Mouse (Mus musculus) CH12.LX (cell line): Measurements from ENCODE around the gene Camkmt. TPM values are rescaled to one million over a fixed set of nuclear protein-coding genes. Genes with fewer than 3 reads are reported as not detected.

Experiments
- DNase-seq: peaks from one replicate; pipeline ENCODE4 v3.0.0-alpha.2; 2013; ENCODE audit errors: extremely low read depth
- H3K27ac ChIP-seq: 2 replicates; pipeline ENCODE4 v1.5.1; 2012; ENCODE audit warnings: low read depth, mild to moderate bottlenecking, control low read depth, moderate library complexity; ENCODE audit not compliant: insufficient read depth
- H3K27me3 ChIP-seq: replicated peaks from 2 replicates; pipeline ENCODE3; 2012; ENCODE audit warnings: inconsistent platforms
- H3K36me3 ChIP-seq, 2 experiments: replicated peaks in 1 of 2; 2 replicates each; pipeline versions ENCODE3 to v1.6.1; 2012; ENCODE audit warnings: inconsistent platforms in 1 of 2, low read length in 1 of 2, mild to moderate bottlenecking in 1 of 2, mixed read lengths in 1 of 2, moderate library complexity in 1 of 2; ENCODE audit not compliant: control insufficient read depth in 1 of 2, insufficient read depth in 1 of 2
- H3K4me1 ChIP-seq, 2 experiments: 2 replicates each; pipeline ENCODE4 v1.6.1; 2012; ENCODE audit warnings: inconsistent platforms in 1 of 2, moderate library complexity in 1 of 2; ENCODE audit not compliant: insufficient read depth in 2 of 2, control insufficient read depth in 1 of 2
- H3K4me2 ChIP-seq: 2 replicates; pipeline ENCODE4 v1.6.1; 2012; ENCODE audit warnings: low read depth, mild to moderate bottlenecking, control low read depth; ENCODE audit not compliant: poor library complexity, insufficient read depth, severe bottlenecking
- H3K4me3 ChIP-seq, 3 experiments: fragments of 150-350 bp in 1 of 3; sonication (generic) in 1 of 3; replicated peaks in 1 of 3; 2 replicates each; pipeline versions ENCODE3 to v1.5.1; 2011 to 2012; ENCODE audit warnings: low read depth in 2 of 3, low read length in 2 of 3, mild to moderate bottlenecking in 2 of 3, moderate library complexity in 2 of 3, control low read depth in 1 of 3, improper control_type of control experiment in 1 of 3, inconsistent platforms in 1 of 3, mixed read lengths in 1 of 3; ENCODE audit not compliant: poor library complexity in 1 of 3
- H3K79me2 ChIP-seq: replicated peaks from 2 replicates; pipeline ENCODE4 v1.6.1; 2012; ENCODE audit warnings: mild to moderate bottlenecking, moderate library complexity; ENCODE audit not compliant: control insufficient read depth, poor library complexity, insufficient read depth, severe bottlenecking; ENCODE audit errors: extremely low read depth
- H3K9ac ChIP-seq: 2 replicates; pipeline ENCODE4 v1.6.1; 2012; ENCODE audit warnings: low read depth, mild to moderate bottlenecking, control low read depth, moderate library complexity; ENCODE audit not compliant: insufficient read depth
- H3K9me3 ChIP-seq: replicated peaks from 2 replicates; pipeline ENCODE3; 2012; ENCODE audit warnings: low read length, inconsistent platforms, mixed read lengths
- BHLHE40 ChIP-seq: IDR thresholded peaks from 2 replicates; pipeline ENCODE4 v1.6.1; 2011; ENCODE audit warnings: mild to moderate bottlenecking, low read depth, low read length, improper control_type of control experiment
- CHD1 ChIP-seq: IDR thresholded peaks from 2 replicates; pipeline ENCODE4 v1.6.1; 2012; ENCODE audit warnings: low read depth, low read length, improper control_type of control experiment, inconsistent platforms
- CHD2 ChIP-seq: IDR thresholded peaks from 2 replicates; pipeline ENCODE4 v1.6.1; 2011; ENCODE audit warnings: low read length, improper control_type of control experiment
- CTCF ChIP-seq, 2 experiments: IDR thresholded peaks in 1 of 2; conservative IDR thresholded peaks in 1 of 2; 2 replicates each; pipeline ENCODE4 v1.5.1; 2011 to 2012; ENCODE audit warnings: low read depth in 2 of 2, low read length in 2 of 2, improper control_type of control experiment in 1 of 2, inconsistent platforms in 1 of 2, mild to moderate bottlenecking in 1 of 2, moderate library complexity in 1 of 2
- ELF1 ChIP-seq: IDR thresholded peaks from 2 replicates; pipeline ENCODE4 v1.6.1; 2014; ENCODE audit warnings: low read depth, mild to moderate bottlenecking, inconsistent platforms, low read length, improper control_type of control experiment
- EP300 ChIP-seq: IDR thresholded peaks from 2 replicates; pipeline ENCODE4 v1.6.1; 2011; ENCODE audit warnings: low read length, improper control_type of control experiment
- ETS1 ChIP-seq: conservative IDR thresholded peaks from 2 replicates; pipeline ENCODE4 v1.6.1; 2012; ENCODE audit warnings: low read depth, mild to moderate bottlenecking, inconsistent platforms, low read length, improper control_type of control experiment, moderate library complexity
- GABPA ChIP-seq: IDR thresholded peaks from 2 replicates; pipeline ENCODE4 v1.6.1; 2012; ENCODE audit warnings: low read depth, low read length, improper control_type of control experiment, inconsistent platforms; ENCODE audit not compliant: insufficient replicate concordance
- IRF4 ChIP-seq: IDR thresholded peaks from 2 replicates; pipeline ENCODE4 v1.6.1; 2014; ENCODE audit warnings: low read depth, mild to moderate bottlenecking, inconsistent platforms, low read length, improper control_type of control experiment
- KAT2A ChIP-seq: IDR thresholded peaks from 2 replicates; pipeline ENCODE4 v1.6.1; 2012; ENCODE audit warnings: low read length, improper control_type of control experiment, inconsistent platforms; ENCODE audit not compliant: insufficient replicate concordance
- MAX ChIP-seq: IDR thresholded peaks from 2 replicates; pipeline ENCODE4 v1.6.1; 2011; ENCODE audit warnings: low read length, improper control_type of control experiment
- MEF2A ChIP-seq: IDR thresholded peaks from 2 replicates; pipeline ENCODE4 v1.6.1; 2014; ENCODE audit warnings: low read depth, mild to moderate bottlenecking, inconsistent platforms, low read length, improper control_type of control experiment, borderline replicate concordance
- MYC ChIP-seq: IDR thresholded peaks from 2 replicates; pipeline ENCODE4 v1.6.1; 2011; ENCODE audit warnings: low read depth, mild to moderate bottlenecking, improper control_type of control experiment, low read length
- NELFE ChIP-seq: IDR thresholded peaks from 2 replicates; pipeline ENCODE4 v1.6.1; 2011; ENCODE audit warnings: low read depth, low read length, improper control_type of control experiment
- NRF1 ChIP-seq: IDR thresholded peaks from 2 replicates; pipeline ENCODE4 v1.6.1; 2014; ENCODE audit warnings: low read depth, mild to moderate bottlenecking, inconsistent platforms, low read length, improper control_type of control experiment, moderate library complexity
- POLR2AphosphoS2 ChIP-seq: IDR thresholded peaks from 2 replicates; pipeline ENCODE4 v1.6.1; 2011; ENCODE audit warnings: low read depth, low read length, improper control_type of control experiment
- RAD21 ChIP-seq: IDR thresholded peaks from 2 replicates; pipeline ENCODE4 v1.6.1; 2011; ENCODE audit warnings: low read depth, mild to moderate bottlenecking, low read length, improper control_type of control experiment, moderate library complexity
- RCOR1 ChIP-seq: conservative IDR thresholded peaks from 2 replicates; pipeline ENCODE4 v1.6.1; 2012; ENCODE audit warnings: low read depth, mild to moderate bottlenecking, inconsistent platforms, low read length, improper control_type of control experiment
- SIN3A ChIP-seq: IDR thresholded peaks from 2 replicates; pipeline ENCODE4 v1.6.1; 2012; ENCODE audit warnings: low read length, improper control_type of control experiment, inconsistent platforms
- SMC3 ChIP-seq: IDR thresholded peaks from 2 replicates; pipeline ENCODE4 v1.6.1; 2011; ENCODE audit warnings: low read depth, low read length, improper control_type of control experiment
- TCF12 ChIP-seq: IDR thresholded peaks from 2 replicates; pipeline ENCODE4 v1.6.1; 2014; ENCODE audit warnings: low read depth, mild to moderate bottlenecking, inconsistent platforms, low read length, improper control_type of control experiment
- USF1 ChIP-seq: IDR thresholded peaks from 2 replicates; pipeline ENCODE4 v1.6.1; 2014; ENCODE audit warnings: low read depth, mild to moderate bottlenecking, inconsistent platforms, low read length, improper control_type of control experiment
- ZKSCAN1 ChIP-seq: IDR thresholded peaks from 2 replicates; pipeline ENCODE4 v1.6.1; 2012; ENCODE audit warnings: low read depth, inconsistent platforms, low read length, improper control_type of control experiment, borderline replicate concordance
- ZNF384 ChIP-seq: IDR thresholded peaks from 2 replicates; pipeline ENCODE4 v1.6.1; 2012; ENCODE audit warnings: low read depth, low read length, improper control_type of control experiment, inconsistent platforms
- dilution Hi-C: fragments of 300-500 bp; cut with MboI; formaldehyde crosslinking; loops from 2 replicates; pipeline ENCODE4 v1.14.3; 2020; ENCODE audit warnings: low sequenced_read_pairs; ENCODE audit not compliant: extremely low pct_unique_long_range_greater_than_20kb, extremely low pct_ligation_motif_present
- in situ Hi-C: fragments of 300-500 bp; cut with MboI; formaldehyde crosslinking; loops from 3 replicates; pipeline ENCODE4 v1.14.3; 2019; ENCODE audit warnings: low sequenced_read_pairs, low pct_ligation_motif_present, low pct_unique_long_range_greater_than_20kb, mixed read lengths
- polyA plus RNA-seq: library from polyadenylated mRNA; unstranded; fragments of >175 nt; gene quantifications from 2 replicates; pipeline ENCODE4 v1.2.1, GENCODE M21; 2012; ENCODE audit warnings: low read depth; ENCODE audit not compliant: insufficient read length
- total RNA-seq, 2 experiments: library from RNA; depleted of rRNA; stranded (reverse); fragments of 300-350 nt in 1 of 2; fragments of >200 nt in 1 of 2; gene quantifications; 2 replicates each; pipeline ENCODE4 v1.2.3; 2012 to 2014

The Camkmt gene
- total and polyA plus RNA-seq, 3 experiments = 1.5 to 4.4 (median 1.8) TPM

GRCm38 (mm10) chr17:85473217-85473616 is 382.9 kb downstream of the Camkmt start:
- H3K36me3 ChIP-seq = no peaks in the 10 kb centered on the region
- no peaks in the 10 kb centered on the region for H3K79me2 ChIP-seq
- no peaks in the 10 kb centered on the region for H3K27me3 ChIP-seq
- H3K9me3 ChIP-seq = peaks cover 3% of the 10 kb centered on the region
- H3K4me2 ChIP-seq = no peak overlapping the region
- no peaks in the 10 kb centered on the region for H3K4me1 ChIP-seq
- H3K4me3 ChIP-seq = no peak overlapping the region
- H3K27ac ChIP-seq = no peak overlapping the region
- DNase-seq = no peak
- dilution Hi-C loops (no loop called here), in situ Hi-C loops (no loop called here)
- TF ChIP-seq EP300 (no peak), POLR2AphosphoS2 (no peak), ZKSCAN1 (no peak), ETS1 (no peak), CHD2 (no peak), SIN3A (no peak), KAT2A (no peak), MAX (no peak), NELFE (no peak), CHD1 (no peak), MYC (no peak), NRF1 (no peak), RAD21 (no peak), ELF1 (no peak), ZNF384 (no peak), SMC3 (no peak), CTCF (conservative IDR thresholded peaks at IDR 0.05 in 1 of 2, IDR thresholded peaks at IDR 0.05 in 1 of 2; ENCODE audit: low read depth in 2 of 2, low read length in 2 of 2) (no peak), GABPA (no peak), RCOR1 (no peak)
- H3K9ac ChIP-seq = no peak overlapping the region

- peaks cover 3% of the 10 kb centered on the region for H3K9me3 ChIP-seq
- no peak overlapping the region for H3K4me2 ChIP-seq
- no peak for DNase-seq
- H3K4me3 ChIP-seq = no peak overlapping the region
- no peak overlapping the region for H3K9ac ChIP-seq
- H3K36me3 ChIP-seq = no peaks in the 10 kb centered on the region
- dilution Hi-C loops = no loop called here
- in situ Hi-C loops = no loop called here
- TF ChIP-seq NRF1 (no peak), BHLHE40 (no peak), IRF4 (no peak), EP300 (no peak), TCF12 (no peak), POLR2AphosphoS2 (no peak), NELFE (no peak), USF1 (no peak), ZNF384 (no peak), MAX (no peak), ETS1 (no peak), MEF2A (no peak)
- H3K27me3 ChIP-seq = no peaks in the 10 kb centered on the region
- H3K4me1 ChIP-seq = no peaks in the 10 kb centered on the region
- H3K27ac ChIP-seq = no peak overlapping the region
- no peaks in the 10 kb centered on the region for H3K79me2 ChIP-seq
Observed at GRCm38 (mm10) chr17:85473881-85474280, 383.5 kb downstream of the Camkmt start.
